Mouse (Mus musculus) thymus, postnatal 36 days (tissue): ENCODE measurements around the gene Pcdh7.

Source experiments
- DNase-seq, 2 experiments: peaks; one replicate each; pipeline ENCODE4 v3.0.0; 2022; ENCODE audit warnings: mixed read lengths in 2 of 2

Gene Pcdh7

DNA sequence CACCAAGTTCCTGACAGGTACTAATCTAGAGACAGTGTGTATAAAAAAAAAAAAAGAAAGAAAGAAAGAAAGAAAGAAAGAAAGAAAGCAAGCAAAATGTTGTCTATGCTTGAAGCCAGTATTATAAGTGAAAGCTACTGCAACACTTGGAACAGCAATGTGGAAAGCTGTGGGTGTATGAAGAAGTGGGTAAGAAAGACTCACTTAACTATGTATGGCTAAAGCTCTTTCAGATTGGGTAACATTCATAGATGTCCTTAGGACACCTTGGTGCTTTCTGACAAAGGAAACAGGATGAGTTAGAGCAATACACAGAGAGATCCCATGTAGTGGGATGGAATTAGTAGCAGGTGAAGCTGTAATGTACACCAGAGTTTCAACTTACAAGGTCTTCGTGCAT lies 32.6 kb downstream of the Pcdh7 start:
- DNase-seq: no peak

GRCm38 (mm10) chr5:57755791-57756190 lies 38.0 kb downstream of the Pcdh7 start:
- DNase-seq: no peak

DNA sequence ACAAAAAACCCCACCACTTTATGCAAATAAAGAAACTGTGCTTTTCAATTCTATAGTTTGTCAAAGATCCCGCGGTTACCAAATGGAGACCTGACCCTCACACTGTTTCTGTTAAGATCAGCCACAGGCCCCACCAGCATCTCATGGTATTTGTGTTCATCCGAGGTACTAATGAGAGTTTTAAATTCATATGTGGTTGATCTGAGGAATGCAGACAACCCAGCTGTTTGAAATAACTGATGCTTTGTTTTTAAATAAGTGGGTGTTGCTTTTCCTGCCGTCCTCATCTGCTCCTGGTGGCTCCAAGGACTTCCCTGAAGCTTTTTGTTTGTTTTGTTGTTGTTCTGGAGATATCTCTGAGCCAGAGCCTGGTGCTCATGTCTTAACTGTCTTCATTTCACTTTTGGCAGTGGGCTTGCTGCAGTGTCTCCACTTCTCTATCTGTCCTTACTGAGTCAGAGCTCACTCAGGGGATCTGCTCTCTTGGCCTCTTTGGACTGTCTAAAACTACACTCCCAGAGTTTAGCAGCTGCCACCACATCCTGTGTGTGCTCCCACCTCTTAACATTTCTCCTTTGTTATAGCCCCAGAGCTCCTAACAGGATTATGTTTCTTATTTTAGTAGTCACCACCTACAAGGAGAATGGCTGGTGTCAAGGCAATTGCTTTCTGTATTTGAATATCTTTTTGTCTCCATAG lies 39.1 kb downstream of the Pcdh7 start:
- no peak for DNase-seq

DNA sequence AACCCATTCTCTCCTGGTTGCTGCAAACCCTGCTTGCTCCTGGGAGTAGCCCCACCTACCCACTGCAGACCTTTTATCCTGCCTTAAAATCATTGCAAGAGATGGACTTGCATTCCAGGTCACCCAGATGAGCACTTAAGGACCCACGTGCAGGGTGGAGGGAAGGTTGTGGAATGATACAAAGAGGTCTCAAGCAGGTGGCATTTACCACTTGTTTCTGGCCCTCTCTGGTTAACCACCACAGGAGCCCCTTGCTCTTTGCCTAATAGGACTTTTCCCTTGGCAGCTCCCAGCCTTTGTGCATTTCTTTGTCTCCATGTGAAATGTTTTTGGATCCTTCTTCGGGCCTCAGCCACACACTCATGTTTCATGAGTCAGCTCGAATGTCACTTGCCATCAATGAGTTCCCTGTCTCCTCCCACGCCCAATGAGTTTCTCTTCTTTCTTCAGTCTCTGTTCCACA lies 39.7 kb downstream of the Pcdh7 start:
- no peak for DNase-seq

- no peak for DNase-seq
Measured at GRCm38 (mm10) chr5:57758968-57759367, 41.2 kb downstream of the Pcdh7 start.

DNA sequence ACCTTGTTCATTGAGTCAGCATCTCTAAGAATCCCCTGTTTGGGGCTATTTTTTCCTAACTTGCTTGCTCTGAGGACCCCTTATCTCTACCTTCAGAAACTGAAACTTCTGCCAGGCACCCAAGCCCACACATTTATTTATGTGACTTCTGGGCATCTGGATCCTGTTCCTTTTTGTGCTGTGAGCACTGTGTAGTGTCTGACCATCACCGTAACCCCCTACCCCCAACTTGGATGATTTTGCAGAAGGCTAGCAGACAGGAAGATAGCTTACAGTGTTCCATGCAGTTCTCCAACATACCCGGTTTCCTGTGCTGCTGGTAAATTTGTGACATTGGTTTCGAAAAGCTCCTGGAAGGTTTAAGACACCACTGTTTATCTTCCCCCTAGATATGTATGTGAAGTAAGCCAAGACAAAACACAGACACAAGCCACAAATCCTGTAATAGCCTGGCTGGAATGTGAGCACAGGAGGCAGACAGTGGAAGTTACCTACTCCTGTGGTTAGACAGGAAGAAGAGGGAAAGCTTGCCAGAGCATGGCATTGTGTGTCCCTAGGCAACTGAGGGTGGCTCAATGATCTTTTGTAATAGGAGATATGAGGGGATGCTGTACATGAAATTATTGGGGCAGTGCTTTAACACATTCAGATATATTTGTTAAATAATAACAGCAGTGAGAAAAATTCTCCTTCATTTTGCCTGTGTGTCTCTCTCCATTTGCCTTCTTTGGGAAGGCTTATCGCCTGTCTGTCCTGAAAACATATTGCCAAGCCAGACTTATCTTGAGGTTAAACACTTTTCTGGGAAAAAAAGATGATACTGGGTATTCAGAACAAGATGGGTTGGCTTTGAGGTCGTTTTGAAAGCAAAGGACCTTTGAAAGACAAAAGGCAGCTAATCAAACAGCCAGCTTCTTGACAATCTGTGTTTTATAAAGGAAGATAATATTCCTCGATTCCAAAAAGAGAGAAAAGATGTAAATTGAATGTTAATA lies 42.6 kb downstream of the Pcdh7 start:
- DNase-seq: no peak

DNA sequence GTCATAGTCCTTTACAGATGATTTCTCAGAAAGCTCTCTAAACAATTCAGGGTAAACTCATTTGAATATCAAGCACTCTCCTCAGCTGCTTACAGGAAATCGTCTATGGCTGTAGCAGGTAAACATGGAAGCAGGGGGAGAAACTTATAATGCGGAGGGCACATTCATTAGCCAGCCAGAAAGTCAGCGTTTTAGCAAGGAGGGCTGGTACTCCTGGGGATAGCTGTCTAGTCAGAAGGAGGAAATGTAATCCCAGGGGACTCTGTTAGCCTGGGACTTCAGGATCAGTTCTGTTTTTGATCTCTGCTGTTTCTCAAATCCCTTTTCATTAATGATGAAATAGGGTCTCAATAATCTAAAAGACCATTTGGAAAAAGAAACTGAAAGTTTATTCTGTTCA lies 47.6 kb downstream of the Pcdh7 start:
- DNase-seq: no peak

DNA sequence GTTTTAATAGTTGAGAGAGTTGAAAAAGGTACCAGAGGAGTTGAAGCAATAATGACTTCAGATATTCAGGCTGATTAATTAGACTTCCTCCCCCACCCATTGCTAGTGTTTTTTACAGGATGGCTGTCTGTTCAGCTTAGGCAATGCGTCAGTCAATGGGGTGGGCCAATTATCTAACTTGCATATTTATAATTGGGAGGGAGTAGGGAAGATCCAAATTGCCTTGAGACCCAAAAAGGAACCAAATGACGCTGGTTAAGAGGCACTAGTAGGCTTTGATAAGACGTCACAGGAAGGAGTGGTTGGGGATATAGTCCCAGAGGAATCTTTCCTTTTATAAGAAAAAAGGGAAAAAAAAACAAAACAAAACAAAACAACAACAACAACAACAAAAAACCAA lies 49.6 kb downstream of the Pcdh7 start:
- DNase-seq: no peak

- DNase-seq: no peak
Measured at GRCm38 (mm10) chr5:57768469-57769022, 50.8 kb downstream of the Pcdh7 start.

DNA sequence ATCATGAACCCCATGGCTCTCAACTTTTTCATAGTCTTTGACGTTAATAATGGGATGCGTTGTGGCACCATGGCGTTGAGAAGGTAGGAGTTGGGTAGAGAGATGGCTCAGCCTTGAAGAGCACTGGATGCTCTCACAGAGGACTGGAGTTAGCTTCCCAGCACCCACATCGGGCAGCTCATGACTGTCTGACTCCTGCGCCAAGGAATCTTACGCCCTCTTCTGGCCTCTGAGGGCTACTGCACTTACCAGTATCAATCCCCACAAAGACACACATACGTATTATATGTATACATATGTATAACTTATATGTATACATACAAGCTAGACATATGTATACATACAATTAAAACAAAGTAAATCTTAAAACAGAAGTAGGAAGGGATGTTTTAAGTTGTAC lies 51.9 kb downstream of the Pcdh7 start:
- DNase-seq: no peak

- no peak for DNase-seq
Measured at GRCm38 (mm10) chr5:57770364-57770763, 52.6 kb downstream of the Pcdh7 start.

GRCm38 (mm10) chr5:57771122-57771521 lies 53.4 kb downstream of the Pcdh7 start:
- no peak for DNase-seq

- no peak for DNase-seq
Measured at GRCm38 (mm10) chr5:57772711-57773110, 54.9 kb downstream of the Pcdh7 start.

DNA sequence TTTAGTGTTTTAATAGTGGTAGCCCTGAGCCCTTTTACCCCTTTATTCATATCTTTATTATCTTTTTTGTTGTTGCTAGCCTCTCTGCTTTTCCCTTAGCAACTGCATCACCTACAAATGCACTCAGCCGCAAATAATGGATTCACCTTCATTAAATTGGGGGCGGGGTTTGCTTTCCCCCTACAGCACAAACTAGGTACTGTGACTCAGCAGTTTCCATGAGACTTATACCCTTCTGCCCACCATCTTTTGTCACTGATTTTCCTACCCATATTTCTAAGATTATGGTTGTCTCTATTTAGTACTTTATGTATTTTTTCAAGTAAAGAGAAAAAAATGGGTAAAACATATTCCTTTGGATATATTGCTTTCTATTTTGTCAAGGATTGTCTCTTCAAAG lies 56.7 kb downstream of the Pcdh7 start:
- no peak for DNase-seq

DNA sequence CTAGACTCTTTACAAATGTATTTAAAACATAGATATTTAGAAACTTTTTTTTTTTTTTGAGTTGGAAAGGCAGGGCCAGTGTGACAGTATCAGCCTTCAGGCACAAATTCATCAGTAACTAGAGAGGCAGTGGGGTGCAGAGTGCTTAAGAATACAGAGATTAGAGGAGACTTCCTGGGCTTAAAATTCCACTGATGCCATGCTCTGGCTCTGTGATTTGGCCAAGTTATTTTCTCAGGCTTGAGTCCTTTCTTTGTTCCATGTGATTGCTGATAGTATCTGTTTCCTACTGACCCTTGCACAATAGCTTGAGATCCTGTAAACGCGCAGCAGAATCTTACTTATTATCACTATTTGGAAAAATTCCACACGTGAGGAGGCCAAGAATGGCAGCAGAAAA lies 60.3 kb downstream of the Pcdh7 start:
- DNase-seq: no peak

GRCm38 (mm10) chr5:57779951-57780350 lies 62.2 kb downstream of the Pcdh7 start:
- no peak for DNase-seq

DNA sequence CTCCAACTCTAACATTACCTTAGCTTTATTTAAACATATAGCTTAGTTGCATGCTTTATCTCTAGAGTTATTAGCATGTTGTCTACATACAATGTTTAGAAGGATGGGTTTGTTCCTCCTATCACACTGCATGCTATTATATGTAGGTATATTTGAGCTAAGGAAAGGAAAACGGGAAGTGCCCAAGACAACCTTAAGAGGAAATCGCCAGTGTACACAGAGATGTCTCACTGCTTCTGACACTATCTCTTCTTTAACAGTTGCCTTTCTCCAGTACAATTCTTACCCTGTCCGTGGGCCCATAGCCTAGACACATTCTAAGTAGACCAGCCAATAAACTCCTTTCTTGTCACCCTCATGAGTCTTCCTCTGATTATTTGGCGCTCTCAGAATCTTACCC lies 62.8 kb downstream of the Pcdh7 start:
- no peak for DNase-seq

GRCm38 (mm10) chr5:57781950-57782349 lies 64.2 kb downstream of the Pcdh7 start:
- DNase-seq: no peak

DNA sequence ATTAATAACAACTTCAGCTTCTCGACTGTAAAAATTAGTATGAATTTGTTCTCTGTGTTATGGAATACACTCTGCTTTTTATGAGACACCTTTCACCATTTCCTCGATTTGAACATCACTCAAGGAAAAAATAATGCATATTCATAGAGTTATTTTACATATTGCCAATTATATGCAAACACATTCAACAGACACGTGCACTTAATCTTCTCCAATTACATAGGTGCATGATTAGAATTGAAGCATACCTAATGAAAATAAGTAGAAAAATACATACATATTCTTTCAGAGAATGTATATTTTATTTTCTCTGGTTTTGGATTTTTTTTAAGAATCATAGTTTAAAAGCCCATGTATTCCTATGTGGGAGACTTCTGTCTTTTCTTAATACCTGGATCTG lies 64.8 kb downstream of the Pcdh7 start:
- no peak for DNase-seq

DNA sequence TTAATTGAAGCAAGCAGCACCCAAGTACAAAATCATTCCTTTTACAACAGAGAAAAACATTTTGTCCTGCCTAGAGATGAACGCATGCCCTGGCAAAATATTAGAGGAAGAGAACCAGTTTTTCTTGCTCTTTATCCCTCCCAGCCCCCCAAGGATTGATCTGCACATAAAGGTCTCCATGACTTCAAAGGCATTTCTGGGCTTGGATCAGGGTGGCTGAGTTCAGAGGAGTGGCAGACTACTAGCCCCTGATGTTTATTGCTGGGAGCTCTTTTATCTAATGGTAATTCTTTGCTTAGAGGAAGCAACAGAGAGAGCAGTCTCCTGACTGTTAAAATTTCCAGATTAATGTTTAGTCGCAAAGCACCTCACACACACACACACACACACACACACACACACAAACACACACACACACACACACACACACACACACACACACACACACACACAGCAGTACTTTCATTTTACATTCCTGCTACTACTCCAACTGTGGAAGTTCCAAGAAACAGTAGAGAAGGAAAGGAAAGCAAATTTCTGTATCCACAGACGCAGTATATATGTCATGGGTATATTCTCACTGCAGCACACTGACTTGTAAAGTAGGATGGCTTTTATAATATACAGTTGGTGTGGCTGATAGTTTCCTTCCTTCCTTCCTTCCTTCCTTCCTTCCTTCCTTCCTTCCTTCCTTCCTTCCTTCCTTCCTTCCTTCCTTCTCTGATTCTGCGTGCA lies 71.2 kb downstream of the Pcdh7 start:
- no peak for DNase-seq

- DNase-seq: no peak
Measured at GRCm38 (mm10) chr5:57796337-57796736, 78.6 kb downstream of the Pcdh7 start.

GRCm38 (mm10) chr5:57797951-57798670 lies 80.3 kb downstream of the Pcdh7 start:
- no peak for DNase-seq
